9 mouse cellular contexts compared by ENCODE assay signal in genomic region chr7:137308061-137309060, GRCm38 (mm10). TPM values are rescaled to one million over a fixed set of nuclear protein-coding genes. Genes with fewer than 3 reads are reported as not detected.
A peak's percentile ranks its signal among the peaks of the same experiment; 100 is the strongest.
DNase-seq lines count a peak whose midpoint lies in the region; ATAC-seq and TF ChIP-seq lines count a peak whose summit lies in the region.
"Had no signal": no experiment of that assay in that cellular context is flagged by ENCODE, and none has a peak within 500 bp of the region (broad histone marks: within the 10 kb centered on the region; RNA-seq: fewer than 3 reads in every experiment).

No protein-coding gene starts in this region.

- peak overlapping the region; percentile 78 for H3K9ac ChIP-seq in heart, adult 2 months (ENCODE audit: low read depth, low read length)
- no peak overlapping the region for H3K9ac ChIP-seq in forebrain, embryonic 14.5 days (ENCODE audit: low read length)
- peak overlapping the region; percentile 87 for H3K9ac ChIP-seq in midbrain, embryonic 12.5 days (replicated peaks)

- peak; percentile 50 for TF ChIP-seq CTCF in heart, adult 2 months (IDR thresholded peaks at IDR 0.05)

- no peak for DNase-seq in heart, adult 2 months
- DNase-seq in heart, adult 11 months, result no peak
- peak; percentile 43 for DNase-seq in NIH3T3 (ENCODE audit: low read depth)
- peak; percentile 67 for DNase-seq in forebrain, embryonic 14.5 days (ENCODE audit: low spot score)
- DNase-seq in urinary bladder, postnatal 4 days (ENCODE audit: low spot score in 2 of 2), result no peak
- DNase-seq in frontal cortex, postnatal 25 days (ENCODE audit: low spot score in 2 of 2), result no peak
- DNase-seq in adrenal gland, adult 8-10 months, result no peak

- ATAC-seq in forebrain, embryonic 14.5 days, result no peak
- no peak for ATAC-seq in midbrain, embryonic 12.5 days (ENCODE audit: low FRiP score, low read depth)
- ATAC-seq: CD4-positive, CD25-positive, alpha-beta regulatory T cell, adult 4 months had no signal

- H3K27ac ChIP-seq in heart, adult 2 months, result no peak overlapping the region
- H3K27ac ChIP-seq in forebrain, embryonic 14.5 days (ENCODE audit: low read depth, low read length), result no peak overlapping the region
- peak overlapping the region; percentile 92 for H3K27ac ChIP-seq in midbrain, embryonic 12.5 days (replicated peaks)

- 44% methylated on average over 19 of the region's 19 CpGs for WGBS in heart, adult 2 months
- WGBS in forebrain, embryonic 14.5 days, result 21% methylated on average over 19 of the region's 19 CpGs
- 18% methylated on average over 19 of the region's 19 CpGs for WGBS in midbrain, embryonic 12.5 days

- no peak for TF ChIP-seq POLR2A in heart, adult 2 months (IDR thresholded peaks at IDR 0.05; ENCODE audit: insufficient read depth, low read depth, low read length)

- H3K4me2 ChIP-seq in forebrain, embryonic 14.5 days (ENCODE audit: low read length), result peak overlapping the region; percentile 51; the same call in 1 of the 2 replicates
- peak overlapping the region; percentile 70 for H3K4me2 ChIP-seq in midbrain, embryonic 12.5 days (replicated peaks)

- no peaks in the 10 kb centered on the region for H3K79me2 ChIP-seq in heart, adult 2 months (replicated peaks; ENCODE audit: control insufficient read depth, insufficient read depth, low read length)

- peaks cover 3% of the 10 kb centered on the region for H3K27me3 ChIP-seq in heart, adult 2 months (ENCODE audit: control insufficient read depth, insufficient read depth, low read length)
- H3K27me3 ChIP-seq in forebrain, embryonic 14.5 days (replicated peaks; ENCODE audit: control insufficient read depth, insufficient read depth, low read length), result peaks cover 84% of the 10 kb centered on the region
- H3K27me3 ChIP-seq in midbrain, embryonic 12.5 days, result peaks cover 56% of the 10 kb centered on the region

- peaks cover 3% of the 10 kb centered on the region for H3K4me1 ChIP-seq in heart, adult 2 months (ENCODE audit: control insufficient read depth, insufficient read depth, low read length)
- peaks cover 12% of the 10 kb centered on the region for H3K4me1 ChIP-seq in forebrain, embryonic 14.5 days (ENCODE audit: control insufficient read depth, insufficient read depth, low read length)
- peaks cover 40% of the 10 kb centered on the region for H3K4me1 ChIP-seq in midbrain, embryonic 12.5 days

- intact Hi-C loops in heart, adult 2 months (cut with DNase I), result no loop called here

- no peak overlapping the region for H3K4me3 ChIP-seq in heart, adult 2 months
- peak overlapping the region; percentile 29 for H3K4me3 ChIP-seq in forebrain, embryonic 14.5 days (ENCODE audit: low read depth, low read length)
- H3K4me3 ChIP-seq in midbrain, embryonic 12.5 days, result peak overlapping the region; percentile 86

- H3K36me3 ChIP-seq in heart, adult 2 months (ENCODE audit: control insufficient read depth, insufficient read depth, low read length), result peaks cover 2% of the 10 kb centered on the region; the same call in 1 of the 2 replicates
- no peaks in the 10 kb centered on the region for H3K36me3 ChIP-seq in forebrain, embryonic 14.5 days (ENCODE audit: control insufficient read depth, insufficient read depth, low read length)
- H3K36me3 ChIP-seq in midbrain, embryonic 12.5 days, result peaks cover 6% of the 10 kb centered on the region; the same call in 1 of the 2 replicates

- TF ChIP-seq EP300 in heart, adult 2 months (IDR thresholded peaks at IDR 0.05; ENCODE audit: insufficient read depth, low read depth, low read length), result no peak

- H3K9me3 ChIP-seq in forebrain, embryonic 14.5 days (replicated peaks; ENCODE audit: control insufficient read depth, low read length), result no peaks in the 10 kb centered on the region
- no peaks in the 10 kb centered on the region for H3K9me3 ChIP-seq in midbrain, embryonic 12.5 days

RNA-seq across cellular contexts. Expression of gene Ebf3, which starts 5.9 kb away (rescaled TPM):
- total RNA-seq in heart, adult 2 months (2021), result 1 to 10 TPM; 6.1 to 7.5 TPM
- 5.0 and 6.0 TPM in 2 replicates for polyA plus RNA-seq in heart, adult 2 months (2012; rRNA removed)
- 0.89 and 1.2 TPM in 2 replicates for polyA plus RNA-seq in forebrain, embryonic 14.5 days (2014; fragmentation: Nextera tagmentation; extraction: Ambion mirVana)
- polyA plus RNA-seq in midbrain, embryonic 12.5 days (2016; fragmentation: Nextera tagmentation; extraction: Ambion mirVana), result 23.3 and 24.9 TPM in 2 replicates
- total RNA-seq in adrenal gland, adult 8-10 months (2022), result 1 to 10 TPM; 1.2 to 4.9 (median 2.8) TPM
- polyA plus RNA-seq: CD4-positive, CD25-positive, alpha-beta regulatory T cell, adult 4 months had no signal

Comparison
In these comparisons a context has a peak if more than half of its experiments do, and no peak if none do; other contexts are left out.
1. DNase-seq: peak in NIH3T3 (single experiment) and forebrain, embryonic 14.5 days (single experiment); none in heart, adult 2 months (0 of 2), heart, adult 11 months (single experiment), urinary bladder, postnatal 4 days (0 of 2), frontal cortex, postnatal 25 days (0 of 2) and adrenal gland, adult 8-10 months (single experiment).